Mouse (Mus musculus) forebrain, embryonic 11.5 days (tissue): Measurements from ENCODE around the gene Olfr574. TPM values are rescaled to one million over a fixed set of nuclear protein-coding genes. Genes with fewer than 3 reads are reported as not detected.

Source experiments
- ATAC-seq: fragments of 200-750 bp; cut with Nextera tagmentation; replicated peaks from 2 replicates; pipeline ENCODE4 v1.8.0; 2017; ENCODE audit warnings: moderate TSS enrichment; ENCODE audit not compliant: low FRiP score
- DNase-seq: peaks from one replicate; pipeline ENCODE4 v3.0.0-alpha.2; 2017; ENCODE audit warnings: low spot score
- H3K27ac ChIP-seq: fragments of 300-500 bp; sonication (generic); 2 replicates; pipeline ENCODE4 v1.5.1; 2014; ENCODE audit warnings: low read depth, low read length
- H3K27me3 ChIP-seq: fragments of 300-500 bp; sonication (generic); 2 replicates; pipeline ENCODE4 v1.6.1; 2014; ENCODE audit warnings: mild to moderate bottlenecking, low read length, mixed read lengths; ENCODE audit not compliant: control insufficient read depth, insufficient read depth
- H3K36me3 ChIP-seq: fragments of 300-500 bp; sonication (generic); 2 replicates; pipeline ENCODE4 v1.6.1; 2014; ENCODE audit warnings: mild to moderate bottlenecking, low read length, moderate library complexity, mixed read lengths; ENCODE audit not compliant: control insufficient read depth, insufficient read depth
- H3K4me1 ChIP-seq: fragments of 300-500 bp; sonication (generic); replicated peaks from 2 replicates; pipeline ENCODE4 v1.6.1; 2014; ENCODE audit warnings: low read length, mixed read lengths; ENCODE audit not compliant: control insufficient read depth, insufficient read depth
- H3K4me2 ChIP-seq: fragments of 300-500 bp; sonication (generic); 2 replicates; pipeline ENCODE4 v1.6.1; 2014; ENCODE audit warnings: low read depth, mild to moderate bottlenecking, low read length, moderate library complexity, mixed read lengths; ENCODE audit not compliant: severe bottlenecking
- H3K4me3 ChIP-seq: fragments of 300-500 bp; sonication (generic); 2 replicates; pipeline ENCODE4 v1.5.1; 2014; ENCODE audit warnings: low read depth, low read length
- H3K9ac ChIP-seq: fragments of 300-500 bp; sonication (generic); 2 replicates; pipeline ENCODE4 v1.6.1; 2014; ENCODE audit warnings: low read length
- H3K9me3 ChIP-seq: fragments of 300-500 bp; sonication (generic); 2 replicates; pipeline ENCODE4 v1.6.1; 2016; ENCODE audit warnings: low read length, mixed read lengths; ENCODE audit not compliant: control insufficient read depth
- WGBS: fragments of 180-500 bp; shearing (Covaris S2); extraction: QIAGEN DNeasy Blood & Tissue Kit; methylation state at CpG from one replicate; pipeline ENCODE4 v1.1.7; 2014; 5-methylcytosine and 5-hydroxymethylcytosine counted together
- polyA plus RNA-seq: library from polyadenylated mRNA; unstranded; fragments of >200 nt; fragmentation: Nextera tagmentation; extraction: Ambion mirVana; gene quantifications from 2 replicates; pipeline ENCODE4 v1.2.1, GENCODE M21; 2014

Olfr574 gene
- polyA plus RNA-seq, 1 experiment from 2014 or later = not detected

- Histone ChIP-seq H3K4me2 (no peak overlapping the region), H3K27ac (no peak overlapping the region), H3K36me3 (no peaks in the 10 kb centered on the region), H3K4me3 (no peak overlapping the region), H3K27me3 (no peaks in the 10 kb centered on the region), H3K9me3 (no peaks in the 10 kb centered on the region), H3K9ac (no peak overlapping the region), H3K4me1 (no peaks in the 10 kb centered on the region)
- ATAC-seq (no peak), DNase-seq (no peak)
- 71% methylated on average over 1 of the region's 1 CpGs for WGBS
These were observed 2.5 kb downstream of the Olfr574 start for GRCm38 (mm10) chr7:102950732-102951131.

GRCm38 (mm10) chr7:102958137-102958536, 9.9 kb downstream of the Olfr574 start:
- no peaks in the 10 kb centered on the region for H3K9me3 ChIP-seq
- no peaks in the 10 kb centered on the region for H3K4me1 ChIP-seq
- DNase-seq = no peak
- ATAC-seq = no peak
- H3K36me3 ChIP-seq = no peaks in the 10 kb centered on the region
- H3K4me2 ChIP-seq = no peak overlapping the region
- 81% methylated on average over 3 of the region's 3 CpGs for WGBS
- H3K27me3 ChIP-seq = no peaks in the 10 kb centered on the region
- no peak overlapping the region for H3K4me3 ChIP-seq
- no peak overlapping the region for H3K27ac ChIP-seq
- no peak overlapping the region for H3K9ac ChIP-seq

- H3K36me3 ChIP-seq = no peaks in the 10 kb centered on the region
- H3K9me3 ChIP-seq = no peaks in the 10 kb centered on the region
- H3K4me3 ChIP-seq = no peak within 1 kb of the TSS
- no peak within 1 kb of the TSS for H3K27ac ChIP-seq
- no peak within 1 kb of the TSS for H3K4me2 ChIP-seq
- ATAC-seq = no peak
- DNase-seq = no peak
- H3K4me1 ChIP-seq = no peaks in the 10 kb centered on the region
- 78% methylated on average over 1 of the region's 1 CpGs for WGBS
- no peaks in the 10 kb centered on the region for H3K27me3 ChIP-seq
- H3K9ac ChIP-seq = no peak within 1 kb of the TSS
These were observed 10.3 kb downstream of the Olfr574 start, which contains the start of gene Olfr575 for GRCm38 (mm10) chr7:102958593-102958992. TSS of gene Olfr575 (minus strand) at chr7:102958775.

- Histone ChIP-seq H3K27me3 (no peaks in the 10 kb centered on the region), H3K4me3 (no peak within 1 kb of the TSS), H3K4me2 (no peak within 1 kb of the TSS), H3K36me3 (no peaks in the 10 kb centered on the region), H3K9me3 (no peaks in the 10 kb centered on the region), H3K4me1 (no peaks in the 10 kb centered on the region), H3K9ac (no peak within 1 kb of the TSS), H3K27ac (no peak within 1 kb of the TSS)
- ATAC-seq (no peak), DNase-seq (no peak)
- 73% methylated on average over 2 of the region's 2 CpGs for WGBS
These were observed 14.1 kb downstream of the Olfr574 start, which contains the start of gene Olfr576 for GRCm38 (mm10) chr7:102962360-102962759. TSS of gene Olfr576 (plus strand) at chr7:102962660.

GRCm38 (mm10) chr7:102974399-102974798, 26.1 kb downstream of the Olfr574 start:
- no peak overlapping the region for H3K4me3 ChIP-seq
- WGBS = 52% methylated on average over 1 of the region's 1 CpGs
- ATAC-seq (no peak), DNase-seq (no peak)
- H3K36me3 ChIP-seq = no peaks in the 10 kb centered on the region
- H3K4me1 ChIP-seq = no peaks in the 10 kb centered on the region
- no peak overlapping the region for H3K4me2 ChIP-seq
- H3K27me3 ChIP-seq = no peaks in the 10 kb centered on the region
- no peak overlapping the region for H3K9ac ChIP-seq
- H3K27ac ChIP-seq = no peak overlapping the region
- H3K9me3 ChIP-seq = no peaks in the 10 kb centered on the region

GRCm38 (mm10) chr7:102975843-102976242, 27.6 kb downstream of the Olfr574 start, which contains the start of gene Olfr577:
TSS of gene Olfr577 (minus strand) at chr7:102975943.
- H3K27ac ChIP-seq = no peak within 1 kb of the TSS
- H3K4me1 ChIP-seq = no peaks in the 10 kb centered on the region
- ATAC-seq (no peak), DNase-seq (no peak)
- H3K9ac ChIP-seq = no peak within 1 kb of the TSS
- H3K4me2 ChIP-seq = no peak within 1 kb of the TSS
- no peaks in the 10 kb centered on the region for H3K36me3 ChIP-seq
- 83% methylated on average over 2 of the region's 2 CpGs for WGBS
- no peaks in the 10 kb centered on the region for H3K9me3 ChIP-seq
- H3K4me3 ChIP-seq = no peak within 1 kb of the TSS
- no peaks in the 10 kb centered on the region for H3K27me3 ChIP-seq

GRCm38 (mm10) chr7:102989224-102989623, 41.0 kb downstream of the Olfr574 start, which contains the start of gene Olfr578:
TSS of gene Olfr578 (minus strand) at chr7:102989324.
- WGBS = 81% methylated on average over 3 of the region's 3 CpGs
- H3K4me1 ChIP-seq = no peaks in the 10 kb centered on the region
- DNase-seq = no peak

More at GRCm38 (mm10) chr7:102989224-102989623, 41.0 kb downstream of the Olfr574 start, which contains the start of gene Olfr578:
- H3K4me3 ChIP-seq = no peak within 1 kb of the TSS
- H3K4me2 ChIP-seq = no peak within 1 kb of the TSS
- no peak within 1 kb of the TSS for H3K27ac ChIP-seq
- no peak for ATAC-seq
- H3K9me3 ChIP-seq = no peaks in the 10 kb centered on the region
- no peaks in the 10 kb centered on the region for H3K36me3 ChIP-seq
- H3K27me3 ChIP-seq = no peaks in the 10 kb centered on the region
- no peak within 1 kb of the TSS for H3K9ac ChIP-seq

Other genes starting within 250 kb of the Olfr574 start
- gene Olfr558, start 246.3 kb upstream of the Olfr574 start, polyA plus RNA-seq = not detected in 2 replicates
- not detected in 2 replicates for gene Olfr33, start 229.4 kb upstream of the Olfr574 start, polyA plus RNA-seq
- gene Olfr559, start 221.0 kb upstream of the Olfr574 start, polyA plus RNA-seq = not detected in 2 replicates
- not detected in 2 replicates for gene Olfr560, start 189.1 kb upstream of the Olfr574 start, polyA plus RNA-seq
- not detected in 2 replicates for gene Olfr78, start 189.0 kb upstream of the Olfr574 start, polyA plus RNA-seq
- gene Olfr561, start 177.2 kb upstream of the Olfr574 start, polyA plus RNA-seq = not detected in 2 replicates
- not detected in 2 replicates for gene Olfr564, start 145.0 kb upstream of the Olfr574 start, polyA plus RNA-seq
- not detected in 2 replicates for gene Olfr566, start 89.7 kb upstream of the Olfr574 start, polyA plus RNA-seq
- gene Olfr568, start 71.3 kb upstream of the Olfr574 start, polyA plus RNA-seq = not detected in 2 replicates
- gene Olfr569, start 57.6 kb upstream of the Olfr574 start, polyA plus RNA-seq = not detected in 2 replicates
- not detected in 2 replicates for gene Olfr570, start 53.9 kb upstream of the Olfr574 start, polyA plus RNA-seq
- gene Olfr571, start 30.9 kb upstream of the Olfr574 start, polyA plus RNA-seq = 0.17 and 0.19 TPM in 2 replicates
- not detected in 2 replicates for gene Olfr572, start 24.1 kb upstream of the Olfr574 start, polyA plus RNA-seq
- gene Olfr573-ps1, start 5.9 kb upstream of the Olfr574 start, polyA plus RNA-seq = not detected in 2 replicates
- not detected in 2 replicates for gene Olfr575, start 10.3 kb downstream of the Olfr574 start, polyA plus RNA-seq
- not detected in 2 replicates for gene Olfr576, start 14.2 kb downstream of the Olfr574 start, polyA plus RNA-seq
- gene Olfr577, start 27.5 kb downstream of the Olfr574 start, polyA plus RNA-seq = not detected in 2 replicates
- not detected in 2 replicates for gene Olfr578, start 40.9 kb downstream of the Olfr574 start, polyA plus RNA-seq
- not detected in 2 replicates for gene Olfr582, start 89.6 kb downstream of the Olfr574 start, polyA plus RNA-seq
- gene Olfr583, start 102.8 kb downstream of the Olfr574 start, polyA plus RNA-seq = not detected in 2 replicates
- gene Olfr584, start 133.4 kb downstream of the Olfr574 start, polyA plus RNA-seq = not detected in 2 replicates
- not detected in 2 replicates for gene Olfr585, start 149.3 kb downstream of the Olfr574 start, polyA plus RNA-seq
- not detected in 2 replicates for gene Olfr586, start 177.2 kb downstream of the Olfr574 start, polyA plus RNA-seq
- not detected in 2 replicates for gene Olfr588-ps1, start 192.4 kb downstream of the Olfr574 start, polyA plus RNA-seq
- not detected in 2 replicates for gene Olfr589, start 207.9 kb downstream of the Olfr574 start, polyA plus RNA-seq
- not detected in 2 replicates for gene Olfr591, start 229.9 kb downstream of the Olfr574 start, polyA plus RNA-seq
- not detected in 2 replicates for gene Olfr592, start 236.3 kb downstream of the Olfr574 start, polyA plus RNA-seq